Mouse (Mus musculus) limb, embryonic 11.5 days (tissue): ENCODE results near the gene Npdc1. TPM values are rescaled to one million over a fixed set of nuclear protein-coding genes. Genes with fewer than 3 reads are reported as not detected.
A peak's percentile ranks its signal among the peaks of the same experiment; 100 is the strongest.

Experiments used
- ATAC-seq: fragments of 200-750 bp; cut with Nextera tagmentation; 2 replicates; pipeline ENCODE4 v1.8.0; 2017; ENCODE audit warnings: low read depth; ENCODE audit not compliant: insufficient number of reproducible peaks, low FRiP score, low TSS enrichment
- DNase-seq: peaks from one replicate; pipeline ENCODE4 v3.0.0-alpha.2; 2015; ENCODE audit warnings: low spot score
- H3K27ac ChIP-seq: fragments of 300-500 bp; sonication (generic); replicated peaks from 2 replicates; pipeline ENCODE4 v1.5.1; 2014; ENCODE audit warnings: low read depth, mild to moderate bottlenecking, low read length
- H3K27me3 ChIP-seq: fragments of 300-500 bp; sonication (generic); 2 replicates; pipeline ENCODE4 v1.6.1; 2014; ENCODE audit warnings: mild to moderate bottlenecking, low read length, mixed read lengths; ENCODE audit not compliant: control insufficient read depth, insufficient read depth
- H3K36me3 ChIP-seq: fragments of 300-500 bp; sonication (generic); 2 replicates; pipeline ENCODE4 v1.6.1; 2014; ENCODE audit warnings: mild to moderate bottlenecking, low read length, moderate library complexity, mixed read lengths; ENCODE audit not compliant: control insufficient read depth, insufficient read depth
- H3K4me1 ChIP-seq: fragments of 300-500 bp; sonication (generic); 2 replicates; pipeline ENCODE4 v1.6.1; 2014; ENCODE audit warnings: low read length, mixed read lengths; ENCODE audit not compliant: control insufficient read depth, insufficient read depth
- H3K4me2 ChIP-seq: fragments of 300-500 bp; sonication (generic); 2 replicates; pipeline ENCODE4 v1.6.1; 2014; ENCODE audit warnings: low read depth, mild to moderate bottlenecking, moderate library complexity; ENCODE audit not compliant: severe bottlenecking
- H3K4me3 ChIP-seq: fragments of 300-500 bp; sonication (generic); 2 replicates; pipeline ENCODE4 v1.5.1; 2014; ENCODE audit warnings: low read depth, low read length
- H3K9ac ChIP-seq: fragments of 300-500 bp; sonication (generic); 2 replicates; pipeline ENCODE4 v1.6.1; 2014; ENCODE audit warnings: mild to moderate bottlenecking, low read length
- H3K9me3 ChIP-seq: fragments of 300-500 bp; sonication (generic); 2 replicates; pipeline ENCODE4 v1.6.1; 2016; ENCODE audit warnings: low read length; ENCODE audit not compliant: control insufficient read depth
- WGBS: fragments of 180-500 bp; shearing (Covaris S2); extraction: QIAGEN DNeasy Blood & Tissue Kit; methylation state at CpG from one replicate; pipeline ENCODE4 v1.1.7; 2014; 5-methylcytosine and 5-hydroxymethylcytosine counted together
- polyA plus RNA-seq: library from polyadenylated mRNA; unstranded; fragments of >200 nt; fragmentation: Nextera tagmentation; extraction: Ambion mirVana; gene quantifications from 2 replicates; pipeline ENCODE4 v1.2.1, GENCODE M21; 2014

Npdc1 gene
- polyA plus RNA-seq, 1 experiment from 2014 or later = 6.1 TPM

DNA sequence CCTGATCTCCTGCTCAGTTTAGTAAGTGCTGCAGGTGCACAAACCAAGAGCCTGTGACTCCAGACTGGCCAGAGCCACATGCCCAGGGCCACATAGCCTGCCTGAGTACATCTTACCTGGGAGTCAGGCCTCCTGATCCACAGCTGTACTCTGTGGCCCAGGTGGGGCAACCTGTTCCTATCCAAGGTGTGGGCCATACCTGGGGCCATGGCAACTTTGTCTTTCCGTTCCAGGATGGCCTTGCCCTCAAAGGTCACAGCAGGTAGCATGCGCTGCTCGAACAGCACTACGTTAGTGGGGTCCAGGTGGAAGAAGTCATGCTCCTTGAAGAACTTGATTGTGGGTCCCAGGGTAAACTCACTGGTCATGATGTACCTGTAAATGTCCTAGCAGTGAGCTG, 34.8 kb upstream of the Npdc1 start:
- no peak overlapping the region for H3K27ac ChIP-seq
- WGBS = 88% methylated on average over 4 of the region's 4 CpGs
- no peak for DNase-seq
- H3K4me1 ChIP-seq = 0 out of 2 replicates have a peak, but pooled peaks cover 3% of the 10 kb centered on the region
- no peak for ATAC-seq
- no peaks in the 10 kb centered on the region; the same call in 1 of the 2 replicates for H3K36me3 ChIP-seq
- peaks cover 18% of the 10 kb centered on the region for H3K27me3 ChIP-seq
- H3K9me3 ChIP-seq = no peaks in the 10 kb centered on the region
- H3K9ac ChIP-seq = no peak overlapping the region
- no peak overlapping the region for H3K4me2 ChIP-seq
- no peak overlapping the region for H3K4me3 ChIP-seq

DNA sequence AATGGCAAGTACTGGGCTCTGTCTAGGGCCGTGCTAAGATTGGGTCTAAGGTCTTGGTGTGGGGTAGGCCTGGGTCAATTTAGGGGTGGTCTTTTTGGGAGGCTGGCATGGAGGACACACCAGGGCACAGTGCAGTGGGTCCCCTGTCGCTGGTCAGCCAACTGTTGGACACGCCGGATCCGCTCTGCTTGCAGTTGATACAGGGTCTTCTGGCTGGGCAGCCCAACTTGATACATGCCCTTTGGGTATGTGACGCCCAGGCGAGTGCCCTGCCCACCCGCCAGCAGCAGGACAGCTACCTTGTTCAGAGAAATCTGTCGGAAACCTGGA, 34.4 kb upstream of the Npdc1 start:
- Histone ChIP-seq H3K9ac (no peak overlapping the region; the same call in 1 of the 2 replicates), H3K4me1 (0 out of 2 replicates have a peak, but pooled peaks cover 3% of the 10 kb centered on the region), H3K27ac (no peak overlapping the region), H3K9me3 (no peaks in the 10 kb centered on the region), H3K4me3 (peak overlapping the region; percentile 56), H3K4me2 (peak overlapping the region; percentile 99), H3K36me3 (no peaks in the 10 kb centered on the region; the same call in 1 of the 2 replicates), H3K27me3 (peaks cover 18% of the 10 kb centered on the region)
- ATAC-seq (0 out of 2 replicates have a peak, but pooled peaks have one; percentile 49), DNase-seq (no peak)
- 21% methylated on average over 9 of the region's 9 CpGs for WGBS

DNA sequence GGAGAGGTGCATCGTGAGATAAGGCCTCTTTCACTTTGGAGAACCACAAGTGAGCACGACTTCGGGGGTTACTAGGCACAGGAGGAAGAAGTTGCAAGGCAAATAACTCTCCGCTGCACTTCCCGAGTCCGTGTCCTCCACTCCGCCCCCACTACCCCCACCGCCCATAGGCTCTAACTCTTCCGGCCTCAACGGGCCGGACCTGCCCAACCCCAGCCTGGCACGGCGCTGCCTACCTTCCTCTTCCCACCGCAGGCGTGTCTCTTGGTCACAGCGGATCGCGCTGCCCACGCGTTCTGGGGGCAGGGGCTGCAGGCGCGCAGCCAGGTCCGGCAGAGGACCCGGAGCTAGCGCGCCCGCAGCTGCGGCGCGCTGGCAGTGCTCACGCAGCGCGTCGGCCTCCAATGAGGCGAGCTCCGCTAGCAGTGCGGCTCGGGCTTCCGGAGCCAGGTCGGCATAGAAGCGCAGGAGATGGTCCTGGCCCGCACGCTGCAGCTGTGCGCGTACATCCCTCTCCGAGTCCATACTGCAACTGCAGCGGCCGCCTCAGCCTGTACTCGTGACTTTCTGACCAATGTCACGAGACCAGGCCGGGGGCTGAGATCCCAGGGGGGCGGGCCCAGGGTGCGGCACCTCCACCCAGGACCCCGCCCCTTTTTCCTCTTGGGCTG, 33.9 kb upstream of the Npdc1 start, which contains the start of gene Uap1l1:
TSS of gene Uap1l1 (minus strand) at position 592 of the 671 bp plus-strand sequence.
- no peaks in the 10 kb centered on the region; the same call in 1 of the 2 replicates for H3K36me3 ChIP-seq
- ATAC-seq (peak; percentile 58; the same call in 1 of the 2 replicates), DNase-seq (peak; percentile 79)
- peak within 1 kb of the TSS; percentile 73 for H3K9ac ChIP-seq
- H3K4me2 ChIP-seq = peak within 1 kb of the TSS; percentile 99
- no peaks in the 10 kb centered on the region for H3K9me3 ChIP-seq
- peaks cover 18% of the 10 kb centered on the region for H3K27me3 ChIP-seq
- H3K4me1 ChIP-seq = 0 out of 2 replicates have a peak, but pooled peaks cover 3% of the 10 kb centered on the region
- H3K27ac ChIP-seq = no peak within 1 kb of the TSS
- peak within 1 kb of the TSS; percentile 56 for H3K4me3 ChIP-seq
- whole genome bisulfite sequencing = under 1% methylated on average over 54 of the region's 54 CpGs

DNA sequence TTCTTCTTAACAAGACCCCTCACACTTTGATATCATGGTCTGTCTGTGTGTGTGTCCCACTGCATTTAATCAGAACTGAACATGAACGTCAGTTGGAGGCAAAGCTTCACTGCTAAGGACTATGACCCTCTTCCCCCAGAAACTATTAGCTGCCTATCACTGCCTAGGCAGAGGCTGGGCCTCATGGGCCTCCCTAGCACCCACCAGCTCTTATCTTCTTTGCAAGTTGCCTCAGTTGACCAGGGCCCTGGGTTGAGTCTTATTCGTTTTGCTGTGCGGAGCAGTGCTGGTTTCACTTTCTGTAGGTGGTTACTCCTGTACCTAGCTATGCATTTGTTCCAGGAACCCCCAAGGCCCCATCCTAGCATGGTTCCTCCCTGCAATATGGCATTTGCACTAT, 29.2 kb upstream of the Npdc1 start:
- ATAC-seq = no peak
- H3K27me3 ChIP-seq = peaks cover 8% of the 10 kb centered on the region
- no peak for DNase-seq
- WGBS = 86% methylated on average over 3 of the region's 3 CpGs
- no peak overlapping the region for H3K4me3 ChIP-seq
- no peak overlapping the region for H3K4me2 ChIP-seq
- H3K36me3 ChIP-seq = peaks cover 3% of the 10 kb centered on the region
- H3K9ac ChIP-seq = no peak overlapping the region
- H3K27ac ChIP-seq = no peak overlapping the region
- H3K9me3 ChIP-seq = no peaks in the 10 kb centered on the region
- H3K4me1 ChIP-seq = peaks cover 24% of the 10 kb centered on the region

DNA sequence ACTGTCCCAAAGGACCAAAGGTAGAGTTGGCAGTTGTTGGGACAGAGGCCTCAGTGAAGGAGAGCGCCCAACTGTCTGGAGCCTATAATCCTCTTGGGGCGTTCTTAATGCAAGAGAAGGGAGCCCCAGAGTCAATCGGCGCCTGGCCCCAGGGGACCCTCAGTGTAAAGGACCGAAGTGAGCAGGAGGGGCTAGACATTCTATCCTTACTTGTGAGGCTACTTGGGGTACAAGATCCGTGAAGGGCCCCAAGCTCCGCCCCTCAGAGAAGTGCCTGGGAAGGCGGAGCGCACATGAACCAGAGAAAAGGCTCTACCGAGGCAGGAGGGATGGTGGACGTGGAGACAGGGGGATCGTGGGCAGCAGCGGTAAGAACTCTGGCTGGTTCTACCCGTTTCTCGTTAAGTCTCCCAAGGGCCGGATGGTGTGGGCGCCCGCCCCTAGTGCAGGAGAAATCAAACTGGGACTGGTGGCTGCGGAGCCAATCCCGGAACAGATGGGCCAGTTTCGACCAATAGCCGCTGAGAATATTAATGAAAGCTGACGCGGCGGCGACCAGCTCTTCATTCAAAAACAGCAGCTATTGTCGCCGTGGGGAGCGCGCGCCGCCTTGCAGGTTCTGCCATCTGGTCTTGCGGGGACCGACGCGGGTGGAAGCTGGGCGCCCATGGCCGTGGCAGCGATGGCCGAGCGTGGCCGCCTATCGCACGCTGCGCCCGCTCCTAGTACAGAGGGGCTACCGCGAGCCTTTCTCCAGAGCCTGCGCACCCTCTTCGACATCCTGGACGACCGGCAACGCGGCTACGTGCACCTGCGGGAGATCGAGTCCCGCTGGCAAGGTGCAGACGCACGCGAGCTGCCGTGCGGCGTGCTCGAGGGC, 27.1 kb upstream of the Npdc1 start, which contains the start of gene Sapcd2:
TSS of gene Sapcd2 (plus strand) at position 558 of the 880 bp plus-strand sequence.
- H3K36me3 ChIP-seq = peaks cover 13% of the 10 kb centered on the region
- no peaks in the 10 kb centered on the region for H3K27me3 ChIP-seq
- peak within 1 kb of the TSS; percentile 85 for H3K27ac ChIP-seq
- ATAC-seq (peak; percentile 89), DNase-seq (peak; percentile 93)
- H3K4me2 ChIP-seq = peak within 1 kb of the TSS; percentile 93
- peak within 1 kb of the TSS; percentile 72 for H3K4me3 ChIP-seq
- peaks cover 21% of the 10 kb centered on the region for H3K4me1 ChIP-seq
- WGBS = under 1% methylated on average over 65 of the region's 65 CpGs
- H3K9ac ChIP-seq = peak within 1 kb of the TSS; percentile 77
- no peaks in the 10 kb centered on the region for H3K9me3 ChIP-seq

DNA sequence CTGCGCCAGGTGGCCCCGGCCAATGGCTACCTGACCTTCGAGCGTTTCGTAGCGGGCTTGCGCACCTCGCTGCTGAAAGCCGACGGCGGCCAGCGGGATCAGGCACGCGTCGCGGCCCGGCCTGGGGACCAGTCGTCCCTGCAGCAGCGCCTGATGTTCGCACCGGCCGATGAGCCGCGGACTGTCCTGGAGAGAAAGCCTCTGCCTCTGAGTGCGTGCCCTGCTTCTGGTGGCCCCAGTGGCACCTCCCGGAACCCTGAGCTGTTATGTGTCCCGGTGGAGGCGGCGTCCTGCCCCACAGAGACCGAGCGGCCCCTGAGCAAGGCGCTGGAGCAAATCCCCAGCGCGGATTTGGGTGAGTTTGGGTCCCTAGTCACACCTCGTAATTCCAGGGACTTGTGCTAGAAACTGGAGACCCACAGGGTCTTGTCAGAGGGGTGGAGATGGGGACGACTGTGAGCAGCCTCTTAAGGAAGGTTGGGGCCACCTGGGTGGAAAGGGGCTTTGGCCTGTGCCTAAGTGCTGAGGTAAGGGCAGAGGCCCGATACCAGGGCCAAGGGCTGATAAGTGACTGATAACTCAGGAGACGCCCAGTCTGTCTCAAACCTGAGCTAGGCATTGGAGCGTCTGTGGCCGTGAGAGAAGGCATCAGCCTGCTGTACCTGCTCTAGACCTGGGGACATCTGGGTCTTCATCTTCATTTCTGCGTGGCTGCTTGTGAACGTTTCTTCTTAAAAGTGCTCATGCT, 26.3 kb upstream of the Npdc1 start:
- WGBS = 3% methylated on average over 42 of the region's 42 CpGs
- Histone ChIP-seq H3K9ac (peak overlapping the region; percentile 77), H3K4me3 (peak overlapping the region; percentile 72), H3K27me3 (no peaks in the 10 kb centered on the region), H3K9me3 (no peaks in the 10 kb centered on the region), H3K4me1 (peaks cover 21% of the 10 kb centered on the region), H3K4me2 (peak overlapping the region; percentile 93), H3K27ac (no peak overlapping the region), H3K36me3 (peaks cover 18% of the 10 kb centered on the region)
- DNase-seq = no peak
- ATAC-seq = no peak

DNA sequence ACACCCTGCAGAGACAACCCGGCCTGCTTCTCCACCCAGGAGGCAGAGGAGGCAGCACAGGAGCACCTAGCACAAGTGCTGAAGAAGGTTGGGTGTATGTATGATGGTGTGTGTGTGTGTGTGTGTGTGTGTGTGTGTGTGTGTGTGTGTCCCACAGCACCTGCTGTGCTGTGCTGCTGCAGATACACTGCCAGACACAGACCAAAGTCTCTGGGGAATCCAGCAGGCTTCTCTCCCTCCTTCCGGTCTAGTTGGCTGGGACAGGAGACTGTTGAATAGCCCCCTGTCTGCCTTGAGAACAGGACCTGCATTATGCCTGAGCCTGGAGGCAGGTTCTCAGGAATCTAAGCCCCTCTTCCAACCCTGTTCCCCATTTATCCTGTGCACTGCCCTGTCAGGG, 25.7 kb upstream of the Npdc1 start:
- ATAC-seq (no peak), DNase-seq (no peak)
- H3K4me3 ChIP-seq = peak overlapping the region; percentile 72
- H3K9ac ChIP-seq = peak overlapping the region; percentile 77
- peak overlapping the region; percentile 93 for H3K4me2 ChIP-seq
- peaks cover 21% of the 10 kb centered on the region for H3K4me1 ChIP-seq
- H3K9me3 ChIP-seq = no peaks in the 10 kb centered on the region
- H3K36me3 ChIP-seq = peaks cover 18% of the 10 kb centered on the region
- H3K27me3 ChIP-seq = no peaks in the 10 kb centered on the region
- 49% methylated on average over 2 of the region's 2 CpGs for WGBS
- H3K27ac ChIP-seq = no peak overlapping the region

DNA sequence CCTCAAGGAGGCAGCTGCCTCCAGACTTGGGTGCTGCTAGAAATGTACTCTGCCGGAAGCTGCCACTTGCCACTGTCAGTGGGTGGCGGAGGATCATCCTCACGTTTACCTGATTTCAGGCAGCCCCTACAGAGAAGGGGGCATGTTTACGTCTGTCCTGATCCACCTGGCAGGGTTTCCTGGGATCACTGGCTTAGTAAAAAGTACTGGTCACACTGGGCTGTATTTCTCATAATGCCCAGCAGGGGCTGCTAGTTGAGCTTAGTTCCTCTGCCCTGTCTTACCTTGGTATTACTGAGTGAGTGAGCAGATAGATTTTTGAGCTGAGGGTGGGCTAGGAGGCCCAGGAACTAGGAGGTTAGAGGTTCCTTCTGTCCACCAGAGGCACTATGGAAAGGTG, 22.6 kb upstream of the Npdc1 start:
- Histone ChIP-seq H3K4me2 (no peak overlapping the region), H3K27me3 (no peaks in the 10 kb centered on the region), H3K36me3 (peaks cover 18% of the 10 kb centered on the region), H3K4me1 (peaks cover 18% of the 10 kb centered on the region), H3K9ac (no peak overlapping the region), H3K4me3 (no peak overlapping the region), H3K9me3 (no peaks in the 10 kb centered on the region), H3K27ac (no peak overlapping the region)
- WGBS = 66% methylated on average over 4 of the region's 4 CpGs
- ATAC-seq = no peak
- DNase-seq = peak; percentile 42
